Mouse (Mus musculus) hindbrain, embryonic 13.5 days (tissue): ENCODE measurements around the gene Dpp4. TPM values are rescaled to one million over a fixed set of nuclear protein-coding genes. Genes with fewer than 3 reads are reported as not detected.

Source experiments
- ATAC-seq: fragments of 200-750 bp; cut with Nextera tagmentation; 2 replicates; pipeline ENCODE4 v1.8.0; 2017; ENCODE audit warnings: moderate TSS enrichment; ENCODE audit not compliant: low FRiP score
- H3K27ac ChIP-seq: fragments of 300-500 bp; sonication (generic); 2 replicates; pipeline ENCODE4 v1.5.1; 2015; ENCODE audit warnings: inconsistent platforms, mild to moderate bottlenecking, moderate library complexity
- H3K27me3 ChIP-seq: fragments of 300-500 bp; sonication (generic); 2 replicates; pipeline ENCODE4 v1.6.1; 2015; ENCODE audit warnings: mild to moderate bottlenecking, inconsistent platforms
- H3K36me3 ChIP-seq: fragments of 300-500 bp; sonication (generic); 2 replicates; pipeline ENCODE4 v1.6.1; 2015; ENCODE audit warnings: mild to moderate bottlenecking, inconsistent platforms
- H3K4me1 ChIP-seq: fragments of 300-500 bp; sonication (generic); replicated peaks from 2 replicates; pipeline ENCODE4 v1.6.1; 2015; ENCODE audit warnings: inconsistent platforms
- H3K4me2 ChIP-seq: fragments of 300-500 bp; sonication (generic); 2 replicates; pipeline ENCODE4 v1.6.1; 2015; ENCODE audit warnings: inconsistent platforms, mild to moderate bottlenecking, moderate library complexity
- H3K4me3 ChIP-seq: fragments of 300-500 bp; sonication (generic); 2 replicates; pipeline ENCODE4 v1.5.1; 2015; ENCODE audit warnings: mild to moderate bottlenecking, inconsistent platforms
- H3K9ac ChIP-seq: fragments of 300-500 bp; sonication (generic); 2 replicates; pipeline ENCODE4 v1.6.1; 2015; ENCODE audit warnings: mild to moderate bottlenecking, inconsistent platforms
- H3K9me3 ChIP-seq: fragments of 300-500 bp; sonication (generic); 2 replicates; pipeline ENCODE4 v1.6.1; 2016; ENCODE audit warnings: inconsistent platforms
- WGBS: fragments of 180-500 bp; shearing (Covaris S2); methylation state at CpG from one replicate; pipeline ENCODE4 v1.1.7; 2015; 5-methylcytosine and 5-hydroxymethylcytosine counted together
- polyA plus RNA-seq: library from polyadenylated mRNA; unstranded; fragments of >200 nt; fragmentation: Nextera tagmentation; extraction: Ambion mirVana; gene quantifications from 2 replicates; pipeline ENCODE4 v1.2.1, GENCODE M21; 2015

Gene Dpp4
- polyA plus RNA-seq: 1.2 and 1.4 TPM in 2 replicates

GRCm38 (mm10) chr2:62412081-62412821, at the start of gene Dpp4:
Gene Dpp4, minus strand, starts transcription at chr2:62412231.
- H3K4me1 ChIP-seq: peaks cover 11% of the 10 kb centered on the region
- H3K9me3 ChIP-seq: no peaks in the 10 kb centered on the region
- H3K4me2 ChIP-seq: peak within 1 kb of the TSS; percentile 68
- H3K4me3 ChIP-seq: peak within 1 kb of the TSS; percentile 38
- no peaks in the 10 kb centered on the region for H3K36me3 ChIP-seq
- peaks cover 28% of the 10 kb centered on the region for H3K27me3 ChIP-seq
- peak within 1 kb of the TSS; percentile 61 for H3K9ac ChIP-seq
- H3K27ac ChIP-seq: no peak within 1 kb of the TSS
- WGBS: 59% methylated on average over 13 of the region's 13 CpGs
- no peak for ATAC-seq

GRCm38 (mm10) chr2:62460815-62461450, 48.9 kb upstream of the Dpp4 start:
- H3K27ac ChIP-seq: no peak overlapping the region
- no peak for ATAC-seq
- no peaks in the 10 kb centered on the region for H3K9me3 ChIP-seq
- 0 out of 2 replicates have a peak, but pooled peaks cover 5% of the 10 kb centered on the region for H3K27me3 ChIP-seq
- WGBS: 93% methylated on average over 12 of the region's 12 CpGs
- H3K4me1 ChIP-seq: no peaks in the 10 kb centered on the region
- no peak overlapping the region for H3K9ac ChIP-seq
- no peaks in the 10 kb centered on the region for H3K36me3 ChIP-seq
- no peak overlapping the region for H3K4me3 ChIP-seq
- H3K4me2 ChIP-seq: no peak overlapping the region

GRCm38 (mm10) chr2:62460231-62460710, 48.2 kb upstream of the Dpp4 start:
- H3K4me3 ChIP-seq: no peak overlapping the region
- H3K9ac ChIP-seq: no peak overlapping the region
- 0 out of 2 replicates have a peak, but pooled peaks cover 5% of the 10 kb centered on the region for H3K27me3 ChIP-seq
- WGBS: 85% methylated on average over 7 of the region's 7 CpGs
- no peaks in the 10 kb centered on the region for H3K9me3 ChIP-seq
- H3K4me1 ChIP-seq: no peaks in the 10 kb centered on the region
- H3K36me3 ChIP-seq: no peaks in the 10 kb centered on the region
- H3K27ac ChIP-seq: no peak overlapping the region
- no peak for ATAC-seq
- no peak overlapping the region for H3K4me2 ChIP-seq

- Histone ChIP-seq H3K27me3 (0 out of 2 replicates have a peak, but pooled peaks cover 5% of the 10 kb centered on the region), H3K27ac (no peak overlapping the region), H3K4me1 (no peaks in the 10 kb centered on the region), H3K4me2 (no peak overlapping the region), H3K9me3 (no peaks in the 10 kb centered on the region), H3K9ac (no peak overlapping the region), H3K4me3 (no peak overlapping the region), H3K36me3 (no peaks in the 10 kb centered on the region)
- no peak for ATAC-seq
- 79% methylated on average over 18 of the region's 18 CpGs for WGBS
These were observed 47.5 kb upstream of the Dpp4 start for GRCm38 (mm10) chr2:62459241-62460174.

- Histone ChIP-seq H3K4me3 (no peak overlapping the region), H3K9ac (no peak overlapping the region), H3K27me3 (0 out of 2 replicates have a peak, but pooled peaks cover 5% of the 10 kb centered on the region), H3K9me3 (no peaks in the 10 kb centered on the region), H3K36me3 (no peaks in the 10 kb centered on the region), H3K4me2 (no peak overlapping the region), H3K27ac (no peak overlapping the region), H3K4me1 (no peaks in the 10 kb centered on the region)
- no peak for ATAC-seq
- WGBS: 48% methylated on average over 9 of the region's 9 CpGs
These were observed 46.0 kb upstream of the Dpp4 start for GRCm38 (mm10) chr2:62458070-62458469.

GRCm38 (mm10) chr2:62454991-62455390, 43.0 kb upstream of the Dpp4 start:
- H3K4me2 ChIP-seq: no peak overlapping the region
- no peaks in the 10 kb centered on the region for H3K36me3 ChIP-seq
- H3K9me3 ChIP-seq: no peaks in the 10 kb centered on the region
- WGBS: 93% methylated on average over 11 of the region's 11 CpGs
- H3K4me3 ChIP-seq: no peak overlapping the region
- H3K27ac ChIP-seq: no peak overlapping the region
- no peak for ATAC-seq
- 0 out of 2 replicates have a peak, but pooled peaks cover 5% of the 10 kb centered on the region for H3K27me3 ChIP-seq
- H3K9ac ChIP-seq: no peak overlapping the region
- no peaks in the 10 kb centered on the region for H3K4me1 ChIP-seq

GRCm38 (mm10) chr2:62454033-62454432, 42.0 kb upstream of the Dpp4 start:
- H3K9ac ChIP-seq: no peak overlapping the region
- no peak overlapping the region for H3K4me3 ChIP-seq
- no peaks in the 10 kb centered on the region for H3K9me3 ChIP-seq
- H3K4me2 ChIP-seq: no peak overlapping the region
- 0 out of 2 replicates have a peak, but pooled peaks cover 5% of the 10 kb centered on the region for H3K27me3 ChIP-seq
- WGBS: 81% methylated on average over 6 of the region's 6 CpGs
- no peaks in the 10 kb centered on the region for H3K36me3 ChIP-seq
- H3K4me1 ChIP-seq: no peaks in the 10 kb centered on the region
- H3K27ac ChIP-seq: no peak overlapping the region
- ATAC-seq: no peak

- H3K27ac ChIP-seq: no peak overlapping the region
- H3K27me3 ChIP-seq: no peaks in the 10 kb centered on the region
- H3K36me3 ChIP-seq: no peaks in the 10 kb centered on the region
- no peak overlapping the region for H3K9ac ChIP-seq
- H3K4me2 ChIP-seq: no peak overlapping the region
- 90% methylated on average over 6 of the region's 6 CpGs for WGBS
- no peaks in the 10 kb centered on the region for H3K9me3 ChIP-seq
- H3K4me3 ChIP-seq: no peak overlapping the region
- no peaks in the 10 kb centered on the region for H3K4me1 ChIP-seq
- no peak for ATAC-seq
These were observed 38.3 kb upstream of the Dpp4 start for GRCm38 (mm10) chr2:62450364-62450763.

- no peak overlapping the region for H3K4me3 ChIP-seq
- H3K27me3 ChIP-seq: no peaks in the 10 kb centered on the region
- H3K4me1 ChIP-seq: no peaks in the 10 kb centered on the region
- H3K27ac ChIP-seq: no peak overlapping the region
- H3K36me3 ChIP-seq: no peaks in the 10 kb centered on the region
- H3K4me2 ChIP-seq: no peak overlapping the region
- WGBS: 85% methylated on average over 5 of the region's 5 CpGs
- no peak for ATAC-seq
- H3K9me3 ChIP-seq: no peaks in the 10 kb centered on the region
- H3K9ac ChIP-seq: no peak overlapping the region
These were observed 37.8 kb upstream of the Dpp4 start for GRCm38 (mm10) chr2:62449692-62450346.

GRCm38 (mm10) chr2:62440802-62441544, 28.9 kb upstream of the Dpp4 start:
- Histone ChIP-seq H3K36me3 (no peaks in the 10 kb centered on the region), H3K4me3 (no peak overlapping the region), H3K27ac (no peak overlapping the region), H3K4me2 (no peak overlapping the region), H3K27me3 (no peaks in the 10 kb centered on the region), H3K4me1 (no peaks in the 10 kb centered on the region), H3K9me3 (no peaks in the 10 kb centered on the region), H3K9ac (no peak overlapping the region)
- WGBS: 73% methylated on average over 13 of the region's 13 CpGs
- ATAC-seq: no peak

- Histone ChIP-seq H3K27ac (no peak overlapping the region), H3K9ac (no peak overlapping the region), H3K9me3 (no peaks in the 10 kb centered on the region), H3K4me1 (no peaks in the 10 kb centered on the region), H3K36me3 (no peaks in the 10 kb centered on the region), H3K4me2 (no peak overlapping the region), H3K27me3 (no peaks in the 10 kb centered on the region), H3K4me3 (no peak overlapping the region)
- WGBS: 88% methylated on average over 4 of the region's 4 CpGs
- ATAC-seq: no peak
These were observed 28.1 kb upstream of the Dpp4 start for GRCm38 (mm10) chr2:62440083-62440482.
